Mouse (Mus musculus) common myeloid progenitor, adult 5-6 weeks (primary cell): Measurements from ENCODE around the gene Zfp786. TPM values are rescaled to one million over a fixed set of nuclear protein-coding genes. Genes with fewer than 3 reads are reported as not detected.
"Not testable (repeated sequence)": the region's sequence is repeated elsewhere in the genome, so short reads cannot be mapped to it uniquely, and the experiment has no call there.

Experiments
- ATAC-seq: replicated peaks from 2 replicates; pipeline ENCODE4 v1.8.0; 2016; ENCODE audit warnings: low read depth, mild to moderate bottlenecking, moderate TSS enrichment, inconsistent platforms; ENCODE audit not compliant: poor library complexity, severe bottlenecking
- total RNA-seq: library from RNA; stranded (forward); fragments of 200-1000, 187-1606 nt; gene quantifications from 2 replicates; pipeline ENCODE4 v1.2.3, GENCODE M21; 2017

Gene Zfp786
- total RNA-seq, 1 experiment from 2014 or later, result 2.2 TPM

DNA sequence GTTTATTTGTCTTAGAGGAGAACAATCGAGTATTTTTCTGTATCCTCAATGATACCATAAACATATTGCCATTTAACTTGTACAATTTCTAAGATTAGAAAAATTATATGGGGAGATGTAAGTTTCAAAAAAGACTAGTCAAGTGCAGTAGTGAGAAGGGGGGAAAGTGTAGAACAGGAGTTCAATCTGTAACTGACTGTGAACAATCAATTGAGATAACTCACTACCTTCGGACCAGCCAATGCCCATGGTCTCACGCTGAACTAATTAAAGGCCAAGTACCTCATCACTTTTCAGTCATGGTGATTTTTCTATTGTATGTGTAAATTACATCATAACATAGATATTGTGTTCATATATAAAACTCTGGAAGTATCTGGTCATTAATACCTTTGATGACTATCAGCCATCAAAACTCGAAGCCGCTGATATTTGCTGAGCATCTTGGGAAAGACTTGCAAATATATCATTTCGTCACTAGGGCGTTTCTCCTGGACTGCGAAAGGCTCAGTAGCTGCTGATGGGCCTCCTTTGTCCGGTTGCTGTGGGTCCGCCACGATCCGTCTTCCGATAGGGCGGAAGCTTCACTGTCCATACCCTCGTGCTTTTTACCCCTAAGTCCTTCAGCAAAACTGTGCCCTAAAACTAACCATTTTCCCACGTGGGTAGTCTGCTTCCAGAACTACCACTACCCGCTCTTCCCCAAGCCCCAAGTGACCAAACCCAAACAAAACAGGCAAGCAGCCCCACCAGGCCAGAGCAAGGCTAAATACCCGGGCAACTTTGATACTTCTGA, 42.5 kb downstream of the Zfp786 start:
- ATAC-seq, result peak; percentile 88

DNA sequence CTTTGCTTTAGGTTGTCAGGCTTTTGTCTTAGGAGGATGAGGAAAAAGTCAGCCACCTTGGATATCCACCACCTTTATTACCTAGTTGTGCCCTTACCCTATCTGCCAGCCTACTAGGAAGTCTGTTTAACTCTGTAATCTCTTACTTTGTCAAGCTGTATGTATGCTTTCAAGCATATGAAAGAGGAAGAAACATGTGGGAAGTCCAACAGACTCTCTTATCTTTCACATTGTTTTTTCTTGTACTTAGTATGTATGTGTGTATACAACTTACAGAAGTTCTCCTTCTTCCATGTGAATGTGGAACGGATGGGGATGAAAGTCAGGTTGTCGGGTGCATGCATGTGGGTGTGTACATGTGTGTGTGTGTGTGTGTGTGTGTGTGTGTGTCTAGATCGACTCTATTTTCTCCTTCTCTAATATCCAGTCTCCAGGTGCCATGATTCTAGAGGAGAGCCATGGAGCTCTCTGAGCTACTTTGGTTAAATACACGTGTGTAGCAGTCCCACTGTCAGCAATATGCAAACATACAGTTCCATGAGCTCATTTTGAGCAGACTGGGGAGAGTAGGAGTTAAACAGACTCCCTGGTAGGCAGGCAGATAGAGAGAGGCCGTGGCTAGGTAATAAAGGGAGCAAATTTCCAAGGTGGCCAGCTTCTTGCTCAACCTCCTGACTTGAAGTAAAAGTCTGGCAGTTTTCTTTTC, 45.8 kb downstream of the Zfp786 start:
- ATAC-seq, result 0 out of 2 replicates have a peak, but pooled peaks have one; percentile 11

- ATAC-seq, result peak; percentile 36; the same call in 1 of the 2 replicates
These were observed 49.3 kb downstream of the Zfp786 start for GRCm38 (mm10) chr6:47781091-47781968.

DNA sequence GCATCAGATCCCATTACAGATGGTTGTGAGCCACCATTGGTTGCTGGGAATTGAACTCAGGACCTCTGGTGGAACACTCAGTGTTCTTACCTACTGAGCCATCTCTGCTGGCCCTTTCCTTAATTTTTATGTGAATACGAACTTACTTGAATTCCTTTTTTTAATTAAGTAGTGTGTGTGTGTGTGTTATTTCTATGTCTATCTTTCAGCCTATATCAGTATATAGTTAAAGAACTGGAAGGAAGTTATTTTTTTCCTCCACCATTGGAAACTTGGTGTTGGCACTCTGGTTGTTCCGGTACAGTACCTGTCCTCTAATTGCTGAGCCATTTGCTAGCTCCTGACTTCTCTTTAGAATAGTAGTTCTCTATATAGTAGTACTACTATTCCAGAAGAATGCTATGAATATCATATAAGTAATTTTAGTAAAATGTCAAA, 50.1 kb downstream of the Zfp786 start:
- ATAC-seq, result no peak

GRCm38 (mm10) chr6:47771760-47772159, 58.9 kb downstream of the Zfp786 start:
- not testable (repeated sequence) for ATAC-seq

DNA sequence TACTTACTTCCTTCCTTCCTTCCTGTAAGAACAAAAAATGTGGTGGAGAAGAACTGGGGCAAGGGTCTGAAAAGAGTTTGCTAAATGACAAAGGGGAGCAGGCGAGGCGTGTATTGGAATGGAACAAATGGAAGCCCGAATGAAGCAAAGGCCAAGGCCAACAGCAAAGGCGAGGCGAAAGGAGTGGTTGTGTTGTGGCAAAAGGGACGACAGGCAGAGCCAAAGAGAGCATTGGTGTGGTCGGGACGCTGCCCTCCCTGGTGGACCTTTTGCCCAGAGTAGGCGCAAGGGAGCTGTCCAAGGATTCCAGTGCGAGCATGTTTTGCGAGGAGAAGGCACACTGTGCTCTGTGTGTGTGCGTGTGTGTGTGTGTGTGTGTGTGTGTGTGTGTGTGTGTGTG, 59.6 kb downstream of the Zfp786 start:
- not testable (repeated sequence) for ATAC-seq

- not testable (repeated sequence) for ATAC-seq
These were observed 60.8 kb downstream of the Zfp786 start for GRCm38 (mm10) chr6:47769861-47770260.

Other genes with a start within 250 kb of the Zfp786 start
- 281 and 287 TPM in 2 replicates for gene Ezh2, start 235.5 kb downstream of the Zfp786 start, total RNA-seq
- gene Pdia4, start 17.4 kb downstream of the Zfp786 start, total RNA-seq, result 206 and 214 TPM in 2 replicates
- 21.2 and 21.8 TPM in 2 replicates for gene Zfp398, start 4.8 kb upstream of the Zfp786 start, total RNA-seq
- gene Zfp282, start 46.3 kb upstream of the Zfp786 start, total RNA-seq, result 15.1 and 16.9 TPM in 2 replicates
- 9.0 and 10.3 TPM in 2 replicates for gene Zfp212, start 89.6 kb upstream of the Zfp786 start, total RNA-seq
- gene Zfp956, start 122.5 kb upstream of the Zfp786 start, total RNA-seq, result 7.9 and 10.3 TPM in 2 replicates
- gene Zfp777, start 218.0 kb upstream of the Zfp786 start, total RNA-seq, result 26.1 and 30.6 TPM in 2 replicates